In the genomic region with DNA sequence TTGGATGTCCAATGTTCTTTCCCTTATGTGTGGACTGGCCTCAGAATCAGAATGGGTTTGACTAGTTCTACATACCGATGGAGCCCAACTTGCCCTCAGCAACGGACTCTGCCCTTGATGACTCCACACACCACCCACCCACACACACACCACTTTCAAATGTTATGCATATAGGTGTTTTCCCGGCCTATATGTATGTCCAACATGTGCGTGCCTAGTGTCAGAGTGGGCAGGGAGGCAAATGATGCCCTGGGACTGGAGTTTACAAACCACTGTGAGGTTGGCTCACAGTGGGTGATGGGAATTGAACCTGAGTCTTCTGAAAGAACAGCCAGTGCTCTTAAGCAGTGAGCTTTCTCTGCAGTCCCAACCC, we compare ENCODE assay signal across 19 mouse cellular contexts. TPM values are rescaled to one million over a fixed set of nuclear protein-coding genes. Genes with fewer than 3 reads are reported as not detected.
DNase-seq lines count a peak whose midpoint lies in the region; ATAC-seq and TF ChIP-seq lines count a peak whose summit lies in the region.
"Had no signal": no experiment of that assay in that cellular context is flagged by ENCODE, and none has a peak within 500 bp of the region (broad histone marks: within the 10 kb centered on the region; RNA-seq: fewer than 3 reads in every experiment).

No protein-coding gene starts in this region.

- peaks cover 24% of the 10 kb centered on the region for H3K4me1 ChIP-seq in heart, embryonic 12.5 days (replicated peaks)
- H3K4me1 ChIP-seq in heart, adult 2 months (ENCODE audit: control insufficient read depth, insufficient read depth, low read length) = no peaks in the 10 kb centered on the region

- ATAC-seq in heart, embryonic 12.5 days (ENCODE audit: insufficient number of reproducible peaks, low FRiP score) = no peak
- ATAC-seq in inflammation-experienced regulatory T-cells, adult 6 months = peak; percentile 36
- ATAC-seq in megakaryocyte progenitor cell, adult 5-6 weeks (replicated peaks; ENCODE audit: poor library complexity) = no peak
- ATAC-seq: intestine, postnatal 0 days; midbrain, embryonic 13.5 days had no signal

- no peak overlapping the region for H3K4me2 ChIP-seq in heart, embryonic 12.5 days
- H3K4me2 ChIP-seq: heart, embryonic 15.5 days; hindbrain, embryonic 12.5 days; midbrain, embryonic 13.5 days had no signal

- H3K79me2 ChIP-seq in heart, adult 2 months (replicated peaks; ENCODE audit: control insufficient read depth, insufficient read depth, low read length) = no peaks in the 10 kb centered on the region

- H3K36me3 ChIP-seq in heart, embryonic 12.5 days = no peaks in the 10 kb centered on the region
- H3K36me3 ChIP-seq in heart, adult 2 months (ENCODE audit: control insufficient read depth, insufficient read depth, low read length) = no peaks in the 10 kb centered on the region
- H3K36me3 ChIP-seq: heart, embryonic 15.5 days; hindbrain, embryonic 12.5 days; liver, embryonic 15.5 days; midbrain, embryonic 13.5 days had no signal

- no peaks in the 10 kb centered on the region for H3K27me3 ChIP-seq in heart, embryonic 12.5 days (replicated peaks)
- H3K27me3 ChIP-seq in heart, adult 2 months (ENCODE audit: control insufficient read depth, insufficient read depth, low read length) = no peaks in the 10 kb centered on the region
- H3K27me3 ChIP-seq: heart, embryonic 15.5 days; hindbrain, embryonic 12.5 days; midbrain, embryonic 13.5 days had no signal

- no peak for DNase-seq in heart, adult 2 months
- peak; percentile 25 for DNase-seq in thymus, postnatal 25 days
- no peak for DNase-seq in thymus, postnatal 0 days (ENCODE audit: low spot score)
- DNase-seq in right cerebral cortex, adult 18-20 months = no peak
- no peak for DNase-seq in gastrocnemius, postnatal 25 days
- DNase-seq: adrenal gland, adult 8-10 months; cerebellum, adult 18-20 months; gastrocnemius, postnatal 14 days; kidney, postnatal 36 days; right cerebral cortex, postnatal 4 days had no signal

- no peaks in the 10 kb centered on the region for H3K9me3 ChIP-seq in heart, embryonic 12.5 days (replicated peaks)
- H3K9me3 ChIP-seq: heart, embryonic 15.5 days; hindbrain, embryonic 12.5 days; liver, embryonic 15.5 days; midbrain, embryonic 13.5 days had no signal

- no peak overlapping the region for H3K9ac ChIP-seq in heart, embryonic 12.5 days
- no peak overlapping the region for H3K9ac ChIP-seq in heart, adult 2 months (ENCODE audit: low read depth, low read length)
- H3K9ac ChIP-seq: heart, embryonic 15.5 days; hindbrain, embryonic 12.5 days; liver, embryonic 15.5 days; midbrain, embryonic 13.5 days had no signal

- WGBS in heart, embryonic 12.5 days = 80% methylated on average over 4 of the region's 4 CpGs
- WGBS in heart, adult 2 months = 80% methylated on average over 4 of the region's 4 CpGs

- H3K4me3 ChIP-seq in heart, embryonic 12.5 days = no peak overlapping the region
- no peak overlapping the region for H3K4me3 ChIP-seq in heart, adult 2 months
- H3K4me3 ChIP-seq: erythroblast, embryonic 14.5 days; heart, embryonic 15.5 days; hindbrain, embryonic 12.5 days; liver, embryonic 15.5 days; midbrain, embryonic 13.5 days had no signal

- no peak for TF ChIP-seq EP300 in heart, adult 2 months (IDR thresholded peaks at IDR 0.05; ENCODE audit: insufficient read depth, low read depth, low read length)

- peak overlapping the region; percentile 28; the same call in 1 of the 2 replicates for H3K27ac ChIP-seq in heart, embryonic 12.5 days (ENCODE audit: poor library complexity, severe bottlenecking)
- H3K27ac ChIP-seq in heart, adult 2 months = no peak overlapping the region
- H3K27ac ChIP-seq: hindbrain, embryonic 12.5 days; liver, embryonic 15.5 days; midbrain, embryonic 13.5 days had no signal

- intact Hi-C loops in heart, adult 2 months (cut with DNase I) = no loop called here

- TF ChIP-seq POLR2A in heart, adult 2 months (IDR thresholded peaks at IDR 0.05; ENCODE audit: insufficient read depth, low read depth, low read length) = no peak

- TF ChIP-seq CTCF in heart, adult 2 months (IDR thresholded peaks at IDR 0.05) = no peak

RNA-seq across cellular contexts. Expression of gene Nfyb, which starts 33.2 kb away (rescaled TPM):
- polyA plus RNA-seq in heart, embryonic 12.5 days (2016; fragmentation: Nextera tagmentation; extraction: Ambion mirVana) = 28.1 and 29.3 TPM in 2 replicates
- 10 to 100 TPM; 13.9 to 14.1 TPM for total RNA-seq in heart, adult 2 months (2021)
- polyA plus RNA-seq in heart, adult 2 months (2012; rRNA removed) = 7.5 and 11.9 TPM in 2 replicates
- 76.8 and 79.5 TPM in 2 replicates for polyA plus RNA-seq in thymus, postnatal 0 days (2015; fragmentation: Nextera tagmentation; extraction: Ambion mirVana)
- polyA plus RNA-seq in inflammation-experienced regulatory T-cells, adult 6 months (2017; shearing (Covaris generic)) = 100 to 1,000 TPM in 1 of 3 experiments, 10 to 100 TPM in 2; 73.0 to 117 (median 87.5) TPM
- 36.2 and 41.8 TPM in 2 replicates for total RNA-seq in megakaryocyte progenitor cell, adult 5-6 weeks (2015)
- total RNA-seq in megakaryocyte progenitor cell, adult 5-6 weeks (2017) = 65.0 and 92.2 TPM in 2 replicates
- 10 to 100 TPM; 24.9 to 33.2 TPM for total RNA-seq in gastrocnemius, postnatal 25 days (2021)

RNA-seq across cellular contexts. Expression of gene Txnrd1, which starts 36.6 kb away (rescaled TPM):
- 90.9 and 92.6 TPM in 2 replicates for polyA plus RNA-seq in heart, embryonic 12.5 days (2016; fragmentation: Nextera tagmentation; extraction: Ambion mirVana)
- total RNA-seq in heart, adult 2 months (2021) = 10 to 100 TPM; 56.8 to 61.1 TPM
- polyA plus RNA-seq in heart, adult 2 months (2012; rRNA removed) = 21.3 and 29.9 TPM in 2 replicates
- 58.5 and 61.6 TPM in 2 replicates for polyA plus RNA-seq in thymus, postnatal 0 days (2015; fragmentation: Nextera tagmentation; extraction: Ambion mirVana)
- 10 to 100 TPM; 17.4 to 35.2 (median 18.9) TPM for polyA plus RNA-seq in inflammation-experienced regulatory T-cells, adult 6 months (2017; shearing (Covaris generic))
- total RNA-seq in megakaryocyte progenitor cell, adult 5-6 weeks (2015) = 50.6 and 56.6 TPM in 2 replicates
- 96.0 and 102 TPM in 2 replicates for total RNA-seq in megakaryocyte progenitor cell, adult 5-6 weeks (2017)
- 10 to 100 TPM; 48.6 to 49.7 TPM for total RNA-seq in gastrocnemius, postnatal 25 days (2021)
